Mouse (Mus musculus) embryonic stem cell, embryonic (primary cell): Measurements from ENCODE around the gene Dpep3.

Experiments used
- CTCF ChIA-PET, 4 experiments: fragments of 300-600 bp in 2 of 4; fragments of 350-600 bp in 2 of 4; sonication (Branson Sonifier 250); formaldehyde crosslinking; loops; one replicate each; lab custom pipeline; 2022; ENCODE audit warnings: inconsistent platforms in 2 of 4; lab: Charles Lee
- POLR2A ChIA-PET, 4 experiments: fragments of 300-600 bp in 2 of 4; fragments of 350-600 bp in 2 of 4; sonication (Branson Sonifier 250); formaldehyde crosslinking; loops; one replicate each; lab custom pipeline; 2022; ENCODE audit warnings: antibody characterized with exemption in 4 of 4, inconsistent platforms in 1 of 4; lab: Charles Lee

Dpep3 gene

DNA sequence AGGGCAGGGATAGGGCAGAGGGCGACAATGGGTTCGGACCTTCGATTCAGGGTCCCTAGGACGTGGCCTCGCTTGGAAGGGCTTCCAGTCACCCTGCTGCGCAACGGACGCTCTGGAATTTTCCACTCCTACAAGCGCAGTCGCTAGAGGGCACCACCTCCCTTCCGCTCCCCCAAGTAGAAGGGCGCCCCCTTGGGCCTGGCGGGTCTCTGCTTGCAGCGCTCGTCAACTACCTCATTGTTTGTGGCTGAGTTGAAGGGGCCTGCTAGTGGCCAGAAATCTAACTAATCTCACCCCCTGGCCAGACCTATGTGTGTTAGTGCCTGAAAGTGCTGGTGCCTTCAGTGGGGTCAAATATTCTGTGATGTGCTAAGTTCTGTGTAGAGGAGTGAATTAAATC is at the start of gene Dpep3:
Dpep3 (minus strand) TSS at position 105 of the 400 bp plus-strand sequence.
- ChIA-PET POLR2A (interaction anchor here in 1 of 4 experiments (1.6 kb wide), 1 partner anchor 13 kb away, joined by 6 read pairs; no protein-coding TSS in a partner anchor), CTCF (interaction anchor here in 2 of 4 experiments (0.6 to 0.7 kb wide), 2 partner anchors 199 to 465 kb away, joined by 5 to 9 read pairs; no protein-coding TSS in a partner anchor)

DNA sequence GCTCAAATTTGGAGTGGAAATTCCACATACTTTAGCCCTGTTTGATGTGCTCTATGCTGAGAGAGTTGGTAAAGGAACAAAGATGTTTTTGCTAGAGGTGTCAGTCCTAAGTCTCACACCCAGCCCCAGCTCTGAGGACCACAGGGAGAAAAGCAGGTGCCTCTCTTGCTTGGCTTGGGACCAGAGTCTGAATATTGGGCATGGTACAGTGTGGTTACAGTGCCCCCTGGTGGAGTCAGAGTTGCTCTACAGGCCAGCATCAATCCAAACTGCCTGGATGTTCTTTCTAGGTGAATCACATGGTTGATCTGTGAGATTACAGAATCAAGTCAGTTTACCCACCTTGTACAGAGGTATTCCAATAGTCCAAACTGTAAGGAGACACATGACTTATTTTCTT is 43.3 kb upstream of the Dpep3 start:
- POLR2A ChIA-PET, result interaction anchor here in 3 of 4 experiments (0.5 to 2.0 kb wide), 5 partner anchors 10 to 41 kb away, joined by 3 to 5 read pairs (median 3); partner anchors contain the start of gene Ddx28 (in 1 of the 3)
- CTCF ChIA-PET, result interaction anchor here (0.5 to 3.4 kb wide), 16 partner anchors 9 to 581 kb away, joined by 3 to 15 read pairs (median 4); partner anchors contain the start of gene Dus2 (in 1 of the 4)

DNA sequence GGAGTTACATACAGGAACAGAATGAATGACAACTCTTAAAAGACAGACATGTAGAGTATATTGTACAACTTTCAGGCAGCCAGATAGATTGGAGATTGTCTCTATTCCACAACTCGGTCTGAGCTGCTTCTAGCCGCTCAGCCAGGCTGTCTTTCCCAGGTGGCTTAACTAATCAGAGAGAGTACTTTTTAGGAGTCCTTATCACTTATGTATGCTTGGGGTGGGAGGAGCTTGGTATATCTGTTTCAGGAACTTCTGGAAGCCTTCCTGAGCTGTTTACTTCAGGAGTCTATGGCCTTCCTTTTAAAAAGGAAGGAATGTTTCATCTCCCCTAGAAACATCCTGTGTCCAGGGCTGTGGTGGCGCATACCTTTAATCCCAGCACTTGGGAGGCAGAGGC is 38.8 kb upstream of the Dpep3 start:
- ChIA-PET POLR2A (interaction anchor here in 2 of 4 experiments (0.9 to 1.2 kb wide), 5 partner anchors 11 to 68 kb away, joined by 3 to 4 read pairs (median 3); no protein-coding TSS in a partner anchor), CTCF (no interaction called here)

DNA sequence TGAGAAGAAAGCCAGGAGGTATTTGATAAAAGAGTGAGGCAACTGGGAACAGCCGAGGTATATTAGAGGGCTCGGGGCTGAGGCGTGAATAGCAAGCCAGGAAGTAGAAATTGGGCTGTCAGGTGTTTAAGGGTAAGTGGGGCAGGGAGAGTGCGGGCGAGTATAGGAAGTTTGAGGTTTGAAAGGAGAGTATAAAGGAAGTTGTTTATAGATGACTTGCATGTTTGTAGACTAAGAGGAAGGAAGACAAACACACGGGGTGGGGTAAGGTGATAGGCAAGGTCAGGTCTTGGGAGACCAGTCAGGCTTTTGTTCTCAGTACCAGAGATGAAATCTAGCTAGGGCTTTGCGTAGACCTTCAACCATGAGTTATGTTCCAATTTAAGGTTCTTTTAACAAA is 37.9 kb upstream of the Dpep3 start:
- POLR2A ChIA-PET, result interaction anchor here in 2 of 4 experiments (0.6 to 1.2 kb wide), 8 partner anchors 12 to 158 kb away, joined by 3 to 4 read pairs (median 3); no protein-coding TSS in a partner anchor
- CTCF ChIA-PET, result interaction anchor here in 1 of 4 experiments (0.7 kb wide), 2 partner anchors 485 to 558 kb away, joined by 3 read pairs; no protein-coding TSS in a partner anchor

DNA sequence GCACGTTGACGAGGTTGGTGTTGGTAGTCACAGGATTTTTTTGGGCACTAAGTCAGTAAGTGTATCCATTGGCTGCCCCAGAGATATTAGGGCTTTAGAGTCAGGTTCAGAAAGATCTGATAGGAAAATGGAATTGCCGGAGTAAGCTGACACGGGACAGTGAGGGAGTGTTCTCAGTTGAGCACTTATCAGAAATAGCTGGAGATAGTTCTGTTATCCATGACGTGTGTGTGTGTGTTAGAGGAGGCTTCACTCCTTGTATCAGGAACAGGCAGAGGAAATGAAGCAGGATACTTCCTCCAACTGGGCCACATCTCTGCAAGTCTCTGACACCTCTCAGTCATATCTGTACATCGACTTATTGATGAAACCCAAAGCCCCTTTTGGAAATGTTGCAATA is 37.1 kb upstream of the Dpep3 start:
- POLR2A ChIA-PET, result interaction anchor here in 1 of 4 experiments (1.3 kb wide), 1 partner anchor 9 kb away, joined by 3 read pairs; no protein-coding TSS in a partner anchor
- CTCF ChIA-PET, result interaction anchor here in 1 of 4 experiments (0.6 kb wide), 1 partner anchor 13 kb away, joined by 3 read pairs; no protein-coding TSS in a partner anchor

DNA sequence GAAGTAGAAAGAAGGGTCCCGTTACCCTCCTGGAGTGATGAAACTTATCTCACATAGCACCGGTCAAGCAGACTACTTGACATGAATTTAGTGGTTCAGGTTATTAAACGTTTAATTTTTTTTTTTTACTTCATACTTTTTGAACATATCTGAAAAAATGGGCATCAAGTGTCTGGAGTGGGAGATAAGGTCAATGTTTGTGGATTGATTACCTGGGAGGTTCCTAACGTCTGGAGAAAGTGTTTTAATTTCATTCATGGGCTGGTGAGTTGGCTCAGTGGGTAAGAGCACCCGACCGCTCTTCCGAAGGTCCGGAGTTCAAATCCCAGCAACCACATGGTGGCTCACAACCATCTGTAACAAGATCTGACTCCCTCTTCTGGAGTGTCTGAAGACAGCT is 33.0 kb upstream of the Dpep3 start:
- POLR2A ChIA-PET, result interaction anchor here in 3 of 4 experiments (0.6 to 1.6 kb wide), 10 partner anchors 10 to 591 kb away, joined by 3 to 22 read pairs (median 4); partner anchors contain the start of genes Pskh1 (in 1 of the 3), Thap11 (in 1 of the 3) and Tppp3 (in 1 of the 3)
- CTCF ChIA-PET, result interaction anchor here in 1 of 4 experiments (0.7 kb wide), 1 partner anchor 84 kb away, joined by 14 read pairs; no protein-coding TSS in a partner anchor

DNA sequence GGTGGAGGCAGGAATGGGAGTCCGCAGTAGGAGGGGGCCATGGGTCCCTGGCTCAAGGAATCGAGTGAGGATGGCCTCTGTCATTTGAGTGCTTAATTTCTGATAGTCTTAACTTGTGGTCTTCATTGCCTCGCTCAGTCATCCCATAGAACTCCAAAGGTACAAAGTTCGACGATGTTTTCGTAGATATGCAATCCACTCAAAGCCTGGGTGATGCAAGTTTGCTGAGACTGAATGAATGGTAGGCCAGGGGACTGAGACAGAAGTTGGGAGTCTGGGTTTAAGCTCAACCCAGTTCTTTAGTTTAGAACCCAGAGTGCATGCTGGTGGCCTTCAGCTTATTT is 32.4 kb upstream of the Dpep3 start, which contains the start of gene Ddx28:
Ddx28 (minus strand) TSS at position 240 of the 344 bp plus-strand sequence.
- ChIA-PET POLR2A (interaction anchor here in 3 of 4 experiments (0.6 to 1.6 kb wide), 17 partner anchors 10 to 591 kb away, joined by 3 to 22 read pairs (median 4); partner anchors contain the start of genes Pskh1 (in 2 of the 3), Thap11 (in 1 of the 3) and Tppp3 (in 1 of the 3)), CTCF (interaction anchor here in 2 of 4 experiments (0.6 to 0.7 kb wide), 7 partner anchors 81 to 1020 kb away, joined by 3 to 14 read pairs (median 7); no protein-coding TSS in a partner anchor)

DNA sequence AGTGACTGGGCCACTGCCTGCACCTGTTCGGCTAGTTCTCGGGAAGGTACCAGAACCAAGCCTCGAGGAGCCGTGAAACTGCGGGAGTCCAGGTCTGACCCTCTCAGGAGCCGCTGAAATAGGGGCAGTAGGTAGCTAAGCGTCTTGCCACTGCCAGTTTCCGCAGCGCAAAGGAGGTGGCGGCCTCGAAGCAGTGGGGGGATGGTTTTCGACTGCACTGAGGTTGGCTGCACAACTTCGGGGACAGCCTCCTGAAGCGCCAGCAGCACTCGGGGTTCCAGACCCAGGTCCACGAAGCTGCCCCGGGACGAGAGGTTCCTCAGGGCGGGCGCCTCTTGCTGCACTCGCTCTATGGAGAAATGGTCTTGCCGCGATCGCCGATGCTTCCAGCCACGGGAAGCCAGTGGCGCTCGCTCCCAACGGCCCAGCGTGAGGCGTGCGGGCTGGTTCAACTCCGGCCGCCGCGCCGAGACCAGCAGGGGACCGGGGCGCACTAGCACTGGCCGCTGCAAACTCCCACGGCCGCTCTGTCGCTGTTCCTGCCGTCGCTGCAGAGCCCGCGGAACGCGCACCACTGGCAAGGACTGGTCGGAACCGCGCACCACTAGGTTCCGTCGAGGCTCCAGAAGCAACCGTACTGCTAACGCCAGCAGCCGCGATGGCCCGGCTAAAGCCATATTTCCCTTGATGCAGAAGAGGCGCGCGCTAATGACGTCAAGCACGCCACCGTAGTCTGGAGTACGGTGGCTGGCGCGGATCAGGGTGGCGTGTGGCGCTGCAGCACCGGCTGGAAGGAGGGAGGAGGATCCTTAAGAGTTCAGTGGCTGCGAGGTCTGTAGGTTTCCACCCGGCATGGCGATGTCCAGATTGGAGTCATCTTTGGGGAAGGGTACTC is 31.8 kb upstream of the Dpep3 start:
- ChIA-PET POLR2A (interaction anchor here (0.6 to 1.3 kb wide), 22 partner anchors 12 to 592 kb away, joined by 3 to 22 read pairs (median 4); partner anchors contain the start of genes Pskh1 (in 3 of the 4), Nutf2 (in 1 of the 4), Thap11 (in 1 of the 4) and Tppp3 (in 1 of the 4)), CTCF (interaction anchor here in 2 of 4 experiments (0.6 to 1.0 kb wide), 11 partner anchors 9 to 1020 kb away, joined by 3 to 14 read pairs (median 4); partner anchors contain the start of gene Dus2 (in 1 of the 2))

DNA sequence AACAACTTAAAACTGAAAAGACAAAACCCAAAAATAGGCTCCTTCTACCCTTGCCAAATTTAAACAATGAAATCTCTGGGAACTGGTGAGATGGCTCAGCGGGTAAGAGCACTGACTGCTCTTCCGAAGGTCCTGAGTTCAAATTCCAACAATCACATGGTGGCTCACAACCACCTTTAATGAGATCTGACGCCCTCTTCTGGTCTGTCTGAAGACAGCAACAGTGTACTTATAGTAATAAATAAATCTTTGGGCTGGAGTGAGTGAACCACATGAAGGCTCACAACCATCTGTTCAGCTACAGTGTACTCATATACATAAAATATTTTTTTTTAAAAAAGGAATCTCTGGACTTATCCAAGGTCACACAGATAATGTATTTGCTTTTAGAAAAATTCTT is 28.7 kb upstream of the Dpep3 start:
- CTCF ChIA-PET, result interaction anchor here in 3 of 4 experiments (0.6 to 2.1 kb wide), 4 partner anchors 17 to 358 kb away, joined by 3 to 7 read pairs (median 4); partner anchors contain the start of gene Dus2 (in 1 of the 3)
- POLR2A ChIA-PET, result interaction anchor here in 2 of 4 experiments (0.6 to 1.4 kb wide), 6 partner anchors 17 to 262 kb away, joined by 3 to 5 read pairs (median 4); partner anchors contain the start of genes Pskh1 (in 2 of the 2) and Dus2 (in 1 of the 2)

DNA sequence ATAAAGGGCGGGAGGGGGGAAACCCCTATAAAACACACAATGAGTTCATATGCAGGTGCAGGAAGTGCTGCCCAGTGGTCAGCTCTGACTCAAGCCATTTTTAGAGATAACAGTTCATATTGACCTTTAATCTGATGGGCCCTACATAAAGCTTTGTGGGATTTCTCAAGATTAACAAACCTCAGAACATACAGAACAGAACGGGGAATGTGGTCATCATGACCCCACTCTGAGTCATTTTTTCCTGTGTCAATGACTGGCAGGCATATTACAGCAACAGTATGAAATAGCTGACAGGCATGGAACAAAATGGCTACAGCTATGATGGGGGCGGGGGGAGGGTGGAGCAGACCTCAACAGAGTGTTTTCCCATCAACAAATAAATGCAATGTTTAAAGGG is 27.9 kb upstream of the Dpep3 start:
- POLR2A ChIA-PET, result interaction anchor here in 2 of 4 experiments (0.6 to 1.3 kb wide), 7 partner anchors 12 to 262 kb away, joined by 3 to 6 read pairs (median 3); partner anchors contain the start of gene Pskh1 (in 1 of the 2)
- CTCF ChIA-PET, result interaction anchor here in 3 of 4 experiments (0.6 to 2.1 kb wide), 8 partner anchors 11 to 346 kb away, joined by 3 to 7 read pairs (median 4); partner anchors contain the start of gene Dus2 (in 1 of the 3)

DNA sequence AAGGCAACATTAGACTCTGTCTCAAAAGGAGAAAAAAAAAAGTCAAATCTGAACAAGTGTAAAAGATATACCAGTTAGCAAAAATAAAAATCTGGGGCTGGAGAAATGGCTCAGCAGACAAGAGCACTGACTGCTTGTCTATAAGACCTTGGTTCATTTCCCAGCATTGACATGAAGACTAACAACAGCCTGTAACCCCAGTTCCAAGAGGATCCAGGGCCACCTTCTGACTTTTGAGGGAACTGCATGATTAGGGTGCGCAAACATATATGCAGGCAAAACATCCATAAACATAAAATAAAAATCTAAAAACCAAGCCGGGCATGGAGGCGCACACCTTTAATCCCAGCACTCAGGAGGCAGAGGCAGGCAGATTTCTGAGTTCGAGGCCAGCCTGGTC is 27.2 kb upstream of the Dpep3 start:
- ChIA-PET POLR2A (interaction anchor here in 2 of 4 experiments (0.6 to 1.3 kb wide), 5 partner anchors 11 to 48 kb away, joined by 3 to 6 read pairs (median 3); no protein-coding TSS in a partner anchor), CTCF (interaction anchor here in 2 of 4 experiments (0.8 to 2.1 kb wide), 5 partner anchors 11 to 210 kb away, joined by 3 to 7 read pairs (median 3); partner anchors contain the start of gene Dus2 (in 1 of the 2))

DNA sequence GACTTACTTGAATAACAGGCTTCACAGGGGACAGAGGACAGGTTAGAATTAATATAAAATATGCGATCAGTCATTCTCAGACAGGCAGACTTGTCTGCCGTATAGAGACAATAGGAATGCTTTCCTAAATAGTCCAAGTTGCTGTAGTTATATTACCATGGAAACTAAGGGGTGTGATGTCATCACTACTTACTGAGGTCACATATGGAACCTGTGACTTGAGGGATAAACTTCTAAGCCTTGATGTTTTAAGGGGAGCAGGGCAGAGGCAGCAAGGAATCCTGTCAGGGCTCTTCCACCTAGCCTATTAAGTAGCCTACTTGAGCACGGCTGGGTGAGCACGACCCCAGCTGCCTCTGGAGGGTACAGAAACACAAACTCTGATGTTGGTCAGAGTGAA is 26.6 kb upstream of the Dpep3 start, which contains the start of gene Dpep2nb:
Dpep2nb (minus strand) TSS at position 101 of the 400 bp plus-strand sequence.
- ChIA-PET CTCF (interaction anchor here in 1 of 4 experiments (1.0 kb wide), 1 partner anchor 11 kb away, joined by 3 read pairs; no protein-coding TSS in a partner anchor), POLR2A (interaction anchor here in 1 of 4 experiments (1.1 to 1.7 kb wide), 3 partner anchors 11 to 69 kb away, joined by 3 to 4 read pairs (median 4); no protein-coding TSS in a partner anchor)

DNA sequence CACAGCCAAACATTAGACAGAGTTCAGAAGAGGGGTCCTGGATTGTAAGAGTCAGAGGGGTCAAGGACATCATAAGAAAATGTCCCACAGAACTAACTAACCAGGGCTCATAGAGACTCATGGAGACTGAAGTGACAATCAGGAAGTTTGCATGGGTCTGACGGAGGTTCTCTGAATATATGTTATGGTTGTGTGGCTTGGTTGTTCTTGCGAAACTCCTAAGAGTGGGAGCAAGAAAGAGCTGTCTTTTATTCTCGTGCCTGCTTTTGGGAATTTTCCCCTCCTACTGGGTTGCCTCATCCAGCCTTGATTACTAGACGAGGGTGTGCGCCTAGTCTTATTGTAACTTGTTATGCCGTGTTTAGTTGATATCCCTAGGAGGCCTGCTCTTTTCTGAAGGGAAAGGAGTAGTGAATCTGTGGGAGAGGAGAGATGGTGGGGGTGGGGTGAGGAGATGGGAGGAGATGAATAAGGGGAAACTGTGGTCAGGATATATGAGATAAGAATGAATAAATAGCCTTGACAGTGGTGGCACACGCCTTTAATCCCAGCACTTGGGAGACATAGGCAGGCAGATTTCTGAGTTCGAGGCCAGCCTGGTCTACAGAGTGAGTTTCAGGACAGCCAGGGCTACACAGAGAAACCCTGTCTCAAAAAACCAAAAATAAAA is 25.4 kb upstream of the Dpep3 start:
- ChIA-PET POLR2A (interaction anchor here in 1 of 4 experiments (1.1 to 1.7 kb wide), 3 partner anchors 9 to 68 kb away, joined by 3 to 4 read pairs (median 4); no protein-coding TSS in a partner anchor), CTCF (interaction anchor here in 1 of 4 experiments (1.0 kb wide), 1 partner anchor 10 kb away, joined by 3 read pairs; no protein-coding TSS in a partner anchor)

DNA sequence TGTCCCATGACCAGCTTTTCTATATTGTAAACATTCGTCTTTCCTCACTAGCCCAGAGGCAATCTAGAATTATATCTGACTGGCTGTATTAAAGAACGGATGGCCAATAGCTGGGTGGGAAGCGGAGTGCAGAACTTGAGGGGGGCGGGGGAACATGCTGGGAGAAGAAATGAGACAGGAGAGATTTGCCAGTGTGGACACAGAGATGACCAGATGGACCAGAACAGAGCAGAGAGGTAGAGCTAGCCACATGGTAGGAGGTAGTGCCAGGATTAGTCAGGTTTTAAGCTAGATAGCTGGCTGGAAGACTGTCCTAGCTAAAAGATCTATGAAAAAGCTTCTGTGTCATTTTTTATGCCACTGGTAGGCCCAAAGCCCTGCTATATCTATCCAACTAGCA is 22.7 kb upstream of the Dpep3 start:
- ChIA-PET POLR2A (interaction anchor here in 1 of 4 experiments (0.5 to 0.9 kb wide), 3 partner anchors 11 to 179 kb away, joined by 3 to 5 read pairs (median 3); no protein-coding TSS in a partner anchor), CTCF (interaction anchor here in 1 of 4 experiments (0.6 to 1.3 kb wide), 3 partner anchors 9 to 136 kb away, joined by 3 to 10 read pairs (median 3); no protein-coding TSS in a partner anchor)

DNA sequence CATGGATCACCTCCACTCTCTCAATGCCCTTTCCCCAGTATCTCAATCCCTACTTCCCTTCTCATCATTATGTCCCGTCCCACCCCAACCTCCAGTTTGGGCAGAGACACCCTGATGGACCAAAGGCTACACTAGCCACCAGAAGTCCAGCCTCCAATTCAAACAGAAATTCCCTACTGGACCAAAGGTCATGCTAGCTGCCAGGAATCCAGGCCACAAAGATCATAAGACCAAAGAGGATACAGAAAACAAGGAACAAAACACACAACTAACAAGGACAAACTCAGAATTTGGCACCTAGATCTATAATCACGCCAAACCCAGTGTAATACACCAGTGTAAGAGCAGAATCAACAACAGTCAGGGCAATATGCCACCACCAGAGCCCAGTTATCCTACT is 19.7 kb upstream of the Dpep3 start:
- CTCF ChIA-PET, result interaction anchor here in 1 of 4 experiments (0.5 kb wide), 1 partner anchor 401 kb away, joined by 3 read pairs; no protein-coding TSS in a partner anchor
- POLR2A ChIA-PET, result no interaction called here

DNA sequence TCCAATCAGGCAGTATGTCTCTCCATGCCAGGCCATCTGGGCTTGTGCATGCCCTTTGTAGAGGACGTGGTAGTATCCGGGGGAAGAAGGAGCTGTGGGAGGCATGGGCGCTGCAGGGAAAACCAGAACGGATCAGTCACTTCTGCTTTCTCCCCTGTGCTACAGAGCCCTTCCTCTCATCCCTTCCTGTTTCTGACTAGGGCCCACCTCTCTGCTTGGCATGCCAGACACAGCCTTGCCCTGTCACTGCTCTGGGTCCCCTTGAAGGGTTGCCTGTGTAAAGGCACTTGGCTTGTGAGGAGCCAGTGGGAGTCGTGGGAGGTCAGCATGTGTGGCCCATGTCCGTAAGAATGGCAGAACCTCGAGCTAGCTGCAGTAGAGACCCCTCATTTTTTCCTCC is 17.1 kb upstream of the Dpep3 start:
- POLR2A ChIA-PET, result interaction anchor here in 2 of 4 experiments (1.1 to 1.5 kb wide), 2 partner anchors 33 to 66 kb away, joined by 3 to 4 read pairs; no protein-coding TSS in a partner anchor
- CTCF ChIA-PET, result interaction anchor here in 2 of 4 experiments (0.6 to 1.6 kb wide), 6 partner anchors 11 to 1215 kb away, joined by 3 to 10 read pairs (median 3); no protein-coding TSS in a partner anchor
